Mouse (Mus musculus) embryonic facial prominence, embryonic 13.5 days (tissue): ENCODE measurements around the gene Tmem230. TPM values are rescaled to one million over a fixed set of nuclear protein-coding genes. Genes with fewer than 3 reads are reported as not detected.

Source experiments
- ATAC-seq: fragments of 200-750 bp; cut with Nextera tagmentation; 2 replicates; pipeline ENCODE4 v1.8.0; 2017; ENCODE audit warnings: low read depth; ENCODE audit not compliant: insufficient number of reproducible peaks, insufficient read depth, low FRiP score, low TSS enrichment
- H3K27ac ChIP-seq: fragments of 300-500 bp; sonication (generic); 2 replicates; pipeline ENCODE4 v1.5.1; 2015; ENCODE audit warnings: moderate library complexity, mild to moderate bottlenecking, inconsistent platforms
- H3K27me3 ChIP-seq: fragments of 300-500 bp; sonication (generic); 2 replicates; pipeline ENCODE4 v1.6.1; 2015; ENCODE audit warnings: mild to moderate bottlenecking, inconsistent platforms
- H3K36me3 ChIP-seq: fragments of 300-500 bp; sonication (generic); 2 replicates; pipeline ENCODE4 v1.6.1; 2015; ENCODE audit warnings: mild to moderate bottlenecking, inconsistent platforms
- H3K4me1 ChIP-seq: fragments of 300-500 bp; sonication (generic); 2 replicates; pipeline ENCODE4 v1.6.1; 2015; ENCODE audit warnings: inconsistent platforms
- H3K4me2 ChIP-seq: fragments of 300-500 bp; sonication (generic); 2 replicates; pipeline ENCODE4 v1.6.1; 2015; ENCODE audit warnings: moderate library complexity, mild to moderate bottlenecking, inconsistent platforms
- H3K4me3 ChIP-seq: fragments of 300-500 bp; sonication (generic); 2 replicates; pipeline ENCODE4 v1.5.1; 2015; ENCODE audit warnings: mild to moderate bottlenecking, inconsistent platforms
- H3K9ac ChIP-seq: fragments of 300-500 bp; sonication (generic); 2 replicates; pipeline ENCODE4 v1.6.1; 2015; ENCODE audit warnings: mild to moderate bottlenecking, inconsistent platforms
- H3K9me3 ChIP-seq: fragments of 300-500 bp; sonication (generic); 2 replicates; pipeline ENCODE4 v1.6.1; 2016; ENCODE audit warnings: inconsistent platforms
- WGBS: fragments of 180-500 bp; shearing (Covaris S2); methylation state at CpG from one replicate; pipeline ENCODE4 v1.1.7; 2015; ENCODE audit warnings: mixed read lengths; 5-methylcytosine and 5-hydroxymethylcytosine counted together
- polyA plus RNA-seq: library from polyadenylated mRNA; unstranded; fragments of >200 nt; fragmentation: Nextera tagmentation; extraction: Ambion mirVana; gene quantifications from 2 replicates; pipeline ENCODE4 v1.2.1, GENCODE M21; 2015

Tmem230 gene
- polyA plus RNA-seq, 1 experiment from 2014 or later: 55.9 TPM

GRCm38 (mm10) chr2:132282453-132283174 lies 35.0 kb upstream of the Tmem230 start:
- Histone ChIP-seq H3K4me1 (peaks cover 39% of the 10 kb centered on the region), H3K9ac (no peak overlapping the region), H3K27me3 (no peaks in the 10 kb centered on the region), H3K27ac (peak overlapping the region; percentile 68), H3K36me3 (0 out of 2 replicates have a peak, but pooled peaks cover 4% of the 10 kb centered on the region), H3K4me3 (no peak overlapping the region), H3K4me2 (peak overlapping the region; percentile 31), H3K9me3 (no peaks in the 10 kb centered on the region)
- ATAC-seq: no peak
- WGBS: 22% methylated on average over 12 of the region's 12 CpGs

- no peak overlapping the region for H3K4me3 ChIP-seq
- 61% methylated on average over 10 of the region's 10 CpGs for WGBS
- no peak for ATAC-seq
These were observed 34.2 kb upstream of the Tmem230 start for GRCm38 (mm10) chr2:132281560-132282452.

GRCm38 (mm10) chr2:132280518-132281120 lies 33.0 kb upstream of the Tmem230 start:
- Histone ChIP-seq H3K27me3 (no peaks in the 10 kb centered on the region), H3K4me3 (no peak overlapping the region), H3K4me2 (no peak overlapping the region), H3K36me3 (0 out of 2 replicates have a peak, but pooled peaks cover 4% of the 10 kb centered on the region), H3K4me1 (peaks cover 39% of the 10 kb centered on the region), H3K9me3 (no peaks in the 10 kb centered on the region), H3K27ac (no peak overlapping the region), H3K9ac (no peak overlapping the region)
- no peak for ATAC-seq
- 91% methylated on average over 10 of the region's 10 CpGs for WGBS

More at GRCm38 (mm10) chr2:132281560-132282452, 34.2 kb upstream of the Tmem230 start:
- Histone ChIP-seq H3K4me2 (no peak overlapping the region), H3K27ac (0 out of 2 replicates have a peak overlapping the region, but pooled peaks have one; percentile 68), H3K9ac (no peak overlapping the region), H3K4me1 (peaks cover 39% of the 10 kb centered on the region), H3K36me3 (0 out of 2 replicates have a peak, but pooled peaks cover 4% of the 10 kb centered on the region), H3K9me3 (no peaks in the 10 kb centered on the region), H3K27me3 (no peaks in the 10 kb centered on the region)

GRCm38 (mm10) chr2:132279978-132280377 lies 32.4 kb upstream of the Tmem230 start:
- no peaks in the 10 kb centered on the region for H3K36me3 ChIP-seq
- H3K27ac ChIP-seq: no peak overlapping the region
- no peak overlapping the region for H3K4me3 ChIP-seq
- peaks cover 36% of the 10 kb centered on the region for H3K4me1 ChIP-seq
- H3K4me2 ChIP-seq: no peak overlapping the region
- ATAC-seq: no peak
- WGBS: 72% methylated on average over 4 of the region's 4 CpGs
- H3K9me3 ChIP-seq: no peaks in the 10 kb centered on the region
- no peak overlapping the region for H3K9ac ChIP-seq
- H3K27me3 ChIP-seq: no peaks in the 10 kb centered on the region

- Histone ChIP-seq H3K4me2 (no peak overlapping the region), H3K9ac (no peak overlapping the region), H3K9me3 (no peaks in the 10 kb centered on the region), H3K36me3 (no peaks in the 10 kb centered on the region), H3K27me3 (no peaks in the 10 kb centered on the region), H3K4me1 (peaks cover 31% of the 10 kb centered on the region), H3K27ac (no peak overlapping the region), H3K4me3 (no peak overlapping the region)
- ATAC-seq: no peak
- WGBS: 68% methylated on average over 3 of the region's 3 CpGs
These were observed 31.8 kb upstream of the Tmem230 start for GRCm38 (mm10) chr2:132279336-132279882.

DNA sequence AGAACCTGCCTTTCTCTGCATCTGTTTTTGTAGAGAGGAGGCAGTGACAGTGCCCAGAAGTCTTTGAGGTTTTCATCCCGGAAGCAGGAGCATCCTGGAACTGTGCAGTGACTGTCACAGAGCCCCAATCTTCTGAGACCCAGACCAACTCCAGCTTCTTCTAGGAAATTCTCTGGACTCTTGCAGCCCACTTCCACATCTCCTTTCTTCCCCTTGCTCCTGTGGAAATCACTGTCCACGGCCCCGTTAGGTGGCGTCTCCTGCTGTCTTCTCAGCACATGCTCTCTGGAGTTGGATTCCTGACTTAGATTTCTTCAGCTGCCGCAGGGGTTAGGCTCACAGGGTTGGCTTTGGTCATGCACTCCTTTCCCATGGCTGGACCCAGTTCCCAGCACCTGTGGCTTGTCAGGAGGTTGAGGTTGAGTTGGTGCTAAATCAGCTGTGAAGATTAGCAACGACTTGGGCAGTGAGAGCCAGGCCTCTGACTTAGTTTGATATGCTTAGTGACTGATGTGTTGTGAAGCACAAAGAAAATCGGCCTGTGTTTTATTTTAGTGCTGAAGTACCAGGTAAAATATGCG lies 30.8 kb upstream of the Tmem230 start:
- no peak overlapping the region for H3K9ac ChIP-seq
- no peak overlapping the region for H3K27ac ChIP-seq
- ATAC-seq: no peak
- WGBS: 77% methylated on average over 8 of the region's 8 CpGs
- no peak overlapping the region for H3K4me2 ChIP-seq
- no peaks in the 10 kb centered on the region for H3K9me3 ChIP-seq
- H3K4me3 ChIP-seq: no peak overlapping the region
- peaks cover 20% of the 10 kb centered on the region for H3K4me1 ChIP-seq
- H3K36me3 ChIP-seq: 0 out of 2 replicates have a peak, but pooled peaks cover 4% of the 10 kb centered on the region
- H3K27me3 ChIP-seq: no peaks in the 10 kb centered on the region

DNA sequence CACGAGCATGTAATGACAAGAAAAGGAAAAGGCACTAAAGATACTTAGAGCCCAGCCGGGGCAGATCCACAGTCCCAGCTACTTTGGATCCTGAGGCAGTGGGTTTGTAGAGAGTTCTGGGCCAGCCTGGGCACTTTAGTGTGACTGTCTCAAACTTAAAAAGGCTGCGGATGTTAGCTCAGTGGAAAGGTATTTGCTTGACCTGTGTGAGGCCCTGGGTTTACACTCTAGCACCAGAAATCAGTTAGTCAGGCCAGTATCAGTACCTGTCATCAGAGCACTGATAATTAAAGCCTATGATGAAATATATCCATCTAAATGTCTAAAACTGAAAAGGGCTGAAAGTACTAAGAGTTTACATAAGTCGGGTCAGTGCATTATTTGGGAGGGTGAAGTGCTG lies 28.6 kb upstream of the Tmem230 start:
- H3K27ac ChIP-seq: no peak overlapping the region
- peaks cover 4% of the 10 kb centered on the region; the same call in 1 of the 2 replicates for H3K4me1 ChIP-seq
- no peak overlapping the region for H3K9ac ChIP-seq
- no peak for ATAC-seq
- H3K4me3 ChIP-seq: no peak overlapping the region
- 75% methylated on average over 4 of the region's 4 CpGs for WGBS
- no peak overlapping the region for H3K4me2 ChIP-seq
- no peaks in the 10 kb centered on the region for H3K27me3 ChIP-seq
- H3K9me3 ChIP-seq: no peaks in the 10 kb centered on the region
- H3K36me3 ChIP-seq: 0 out of 2 replicates have a peak, but pooled peaks cover 4% of the 10 kb centered on the region

DNA sequence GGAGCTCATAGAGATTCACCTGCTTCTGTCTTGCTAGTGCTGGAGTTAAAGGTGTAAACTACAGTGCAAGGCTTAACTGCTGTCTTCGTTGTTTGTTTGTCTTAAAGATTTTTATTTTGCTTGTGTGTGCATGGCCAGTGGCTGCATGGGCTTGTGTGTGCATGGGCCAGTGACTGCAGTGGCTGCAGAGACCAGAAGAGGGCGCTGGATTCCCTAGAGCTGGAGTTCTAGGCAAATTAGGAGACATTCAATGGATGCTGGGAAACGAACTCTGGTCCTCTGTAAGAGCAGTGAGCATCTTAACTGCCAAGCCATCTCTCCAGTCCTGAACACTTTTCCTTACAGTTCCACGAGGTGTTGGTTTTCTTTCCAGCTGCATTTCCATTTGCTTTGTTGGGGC lies 27.9 kb upstream of the Tmem230 start:
- H3K36me3 ChIP-seq: 0 out of 2 replicates have a peak, but pooled peaks cover 4% of the 10 kb centered on the region
- no peak for ATAC-seq

DNA sequence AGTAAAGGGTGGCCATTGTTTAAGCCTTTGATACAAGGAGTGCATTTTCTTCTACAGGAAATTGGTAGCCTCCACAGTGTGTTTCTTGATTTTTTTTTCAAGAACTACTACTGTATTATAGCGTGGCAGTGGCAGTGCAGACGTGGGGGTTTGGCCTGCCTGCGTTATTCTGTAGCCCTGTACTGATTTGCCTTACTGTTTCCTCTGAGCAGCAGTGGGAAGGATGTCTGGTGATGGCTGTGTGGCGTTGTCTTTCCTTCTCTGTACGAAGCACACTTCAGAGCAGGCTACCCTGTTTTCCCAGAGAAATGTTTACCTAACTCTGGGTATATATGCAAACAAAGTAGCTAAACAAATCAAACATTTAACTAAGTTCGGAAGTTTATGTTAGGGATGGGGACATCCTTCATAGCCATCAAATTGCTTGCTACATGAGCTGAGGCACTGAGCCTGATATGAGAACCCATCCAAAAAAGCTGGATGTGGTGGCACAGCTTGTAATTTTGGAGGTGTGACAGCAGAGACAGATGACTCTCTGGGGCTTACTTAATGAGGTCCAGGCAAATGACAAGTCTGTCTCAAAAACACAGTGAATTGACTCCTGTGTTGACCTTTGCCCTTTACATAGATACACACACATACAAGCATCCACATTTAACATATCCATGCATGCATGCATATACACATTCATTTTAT lies 25.2 kb upstream of the Tmem230 start:
- Histone ChIP-seq H3K4me1 (peaks cover 4% of the 10 kb centered on the region; the same call in 1 of the 2 replicates), H3K4me3 (no peak overlapping the region), H3K4me2 (no peak overlapping the region), H3K27me3 (no peaks in the 10 kb centered on the region), H3K9ac (no peak overlapping the region), H3K9me3 (no peaks in the 10 kb centered on the region), H3K36me3 (0 out of 2 replicates have a peak, but pooled peaks cover 4% of the 10 kb centered on the region), H3K27ac (no peak overlapping the region)
- no peak for ATAC-seq
- 63% methylated on average over 6 of the region's 6 CpGs for WGBS

More for the DNA sequence above, 27.9 kb upstream of the Tmem230 start:
- no peak overlapping the region for H3K4me3 ChIP-seq
- no peak overlapping the region for H3K9ac ChIP-seq
- no peaks in the 10 kb centered on the region for H3K9me3 ChIP-seq
- 76% methylated on average over 4 of the region's 4 CpGs for WGBS
- no peak overlapping the region for H3K4me2 ChIP-seq
- no peak overlapping the region for H3K27ac ChIP-seq
- peaks cover 4% of the 10 kb centered on the region; the same call in 1 of the 2 replicates for H3K4me1 ChIP-seq
- no peaks in the 10 kb centered on the region for H3K27me3 ChIP-seq

- WGBS: 85% methylated on average over 2 of the region's 2 CpGs
- no peaks in the 10 kb centered on the region for H3K27me3 ChIP-seq
- H3K36me3 ChIP-seq: 0 out of 2 replicates have a peak, but pooled peaks cover 4% of the 10 kb centered on the region
- H3K4me2 ChIP-seq: no peak overlapping the region
- H3K9me3 ChIP-seq: no peaks in the 10 kb centered on the region
- H3K4me3 ChIP-seq: no peak overlapping the region
- peaks cover 4% of the 10 kb centered on the region; the same call in 1 of the 2 replicates for H3K4me1 ChIP-seq
- no peak for ATAC-seq
- H3K9ac ChIP-seq: no peak overlapping the region
- no peak overlapping the region for H3K27ac ChIP-seq
These were observed 22.8 kb upstream of the Tmem230 start for GRCm38 (mm10) chr2:132270331-132270951.
